20 mouse cellular contexts compared by ENCODE assay signal in the genomic region with DNA sequence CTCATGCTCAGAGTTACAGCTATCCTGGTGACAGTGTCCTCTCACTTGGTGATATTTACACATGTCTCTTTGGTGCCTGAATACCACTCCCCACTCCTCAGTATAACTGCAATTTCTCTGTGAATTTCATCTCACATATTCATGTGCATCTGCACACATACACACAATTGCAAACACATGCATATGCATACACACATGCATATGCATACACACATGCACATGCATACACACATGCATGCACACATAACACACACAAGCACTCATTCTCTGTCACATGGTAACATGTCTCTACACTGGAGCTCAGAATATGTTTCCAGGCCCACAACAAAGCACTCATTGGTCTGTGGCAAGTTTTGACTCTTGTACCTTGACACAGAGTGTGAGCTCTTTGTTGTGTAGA. TPM values are rescaled to one million over a fixed set of nuclear protein-coding genes. Genes with fewer than 3 reads are reported as not detected.
DNase-seq lines count a peak whose midpoint lies in the region; ATAC-seq lines count a peak whose summit lies in the region.
"Had no signal": no experiment of that assay in that cellular context is flagged by ENCODE, and none has a peak within 500 bp of the region (broad histone marks: within the 10 kb centered on the region; RNA-seq: fewer than 3 reads in every experiment).

No protein-coding gene starts in this region.

- peaks cover 20% of the 10 kb centered on the region for H3K4me1 ChIP-seq in forebrain, embryonic 16.5 days (replicated peaks; ENCODE audit: control insufficient read depth, insufficient read depth, low read length)
- peaks cover 30% of the 10 kb centered on the region for H3K4me1 ChIP-seq in forebrain, embryonic 12.5 days
- peaks cover 36% of the 10 kb centered on the region for H3K4me1 ChIP-seq in midbrain, embryonic 12.5 days
- H3K4me1 ChIP-seq in midbrain, embryonic 11.5 days (ENCODE audit: control insufficient read depth, insufficient read depth, low read length): peaks cover 21% of the 10 kb centered on the region
- H3K4me1 ChIP-seq in midbrain, embryonic 14.5 days (ENCODE audit: control insufficient read depth, insufficient read depth, low read length): peaks cover 25% of the 10 kb centered on the region
- H3K4me1 ChIP-seq in midbrain, embryonic 10.5 days: peaks cover 37% of the 10 kb centered on the region
- H3K4me1 ChIP-seq: embryonic facial prominence, embryonic 13.5 days; embryonic facial prominence, embryonic 15.5 days had no signal

- no peaks in the 10 kb centered on the region for H3K27me3 ChIP-seq in forebrain, embryonic 16.5 days (replicated peaks; ENCODE audit: control insufficient read depth, insufficient read depth, low read length)
- no peaks in the 10 kb centered on the region for H3K27me3 ChIP-seq in forebrain, embryonic 12.5 days
- no peaks in the 10 kb centered on the region for H3K27me3 ChIP-seq in midbrain, embryonic 12.5 days
- H3K27me3 ChIP-seq in midbrain, embryonic 11.5 days (ENCODE audit: control insufficient read depth, insufficient read depth, low read length): no peaks in the 10 kb centered on the region
- no peaks in the 10 kb centered on the region for H3K27me3 ChIP-seq in midbrain, embryonic 14.5 days (ENCODE audit: control insufficient read depth, insufficient read depth, low read length)
- no peaks in the 10 kb centered on the region for H3K27me3 ChIP-seq in midbrain, embryonic 10.5 days (ENCODE audit: low read depth, poor library complexity, severe bottlenecking)
- H3K27me3 ChIP-seq: embryonic facial prominence, embryonic 13.5 days; embryonic facial prominence, embryonic 15.5 days; forebrain, embryonic 13.5 days had no signal

- H3K9me3 ChIP-seq in forebrain, embryonic 16.5 days (ENCODE audit: control insufficient read depth, low read length): peaks cover 9% of the 10 kb centered on the region
- peaks cover 9% of the 10 kb centered on the region; the same call in 1 of the 2 replicates for H3K9me3 ChIP-seq in forebrain, embryonic 12.5 days
- H3K9me3 ChIP-seq in midbrain, embryonic 12.5 days: 0 out of 2 replicates have a peak, but pooled peaks cover 8% of the 10 kb centered on the region
- H3K9me3 ChIP-seq in midbrain, embryonic 11.5 days (ENCODE audit: control insufficient read depth, low read length): peaks cover 7% of the 10 kb centered on the region; the same call in 1 of the 2 replicates
- peaks cover 8% of the 10 kb centered on the region; the same call in 1 of the 2 replicates for H3K9me3 ChIP-seq in midbrain, embryonic 14.5 days (ENCODE audit: control insufficient read depth, low read length)
- H3K9me3 ChIP-seq in midbrain, embryonic 10.5 days (replicated peaks): peaks cover 15% of the 10 kb centered on the region
- H3K9me3 ChIP-seq: embryonic facial prominence, embryonic 15.5 days had no signal

- H3K27ac ChIP-seq in forebrain, embryonic 16.5 days (ENCODE audit: low read length): peak overlapping the region; percentile 62
- H3K27ac ChIP-seq in forebrain, embryonic 12.5 days: no peak overlapping the region
- H3K27ac ChIP-seq in midbrain, embryonic 12.5 days (replicated peaks): peak overlapping the region; percentile 67; the same call in 1 of the 2 replicates
- no peak overlapping the region for H3K27ac ChIP-seq in midbrain, embryonic 11.5 days (ENCODE audit: low read depth, low read length)
- H3K27ac ChIP-seq in midbrain, embryonic 14.5 days (replicated peaks; ENCODE audit: low read depth, low read length): 0 out of 2 replicates have a peak overlapping the region, but pooled peaks have one; percentile 28
- no peak overlapping the region; the same call in 1 of the 2 replicates for H3K27ac ChIP-seq in midbrain, embryonic 10.5 days (replicated peaks)
- H3K27ac ChIP-seq: embryonic facial prominence, embryonic 13.5 days; embryonic facial prominence, embryonic 15.5 days; forebrain, embryonic 13.5 days had no signal

- DNase-seq in midbrain, embryonic 11.5 days (ENCODE audit: low spot score, missing footprints): no peak
- no peak for DNase-seq in midbrain, embryonic 14.5 days
- no peak for DNase-seq in midbrain, embryonic 10.5 days (ENCODE audit: low spot score)
- DNase-seq: adrenal gland, adult 2 months; adrenal gland, postnatal 10 days; adrenal gland, postnatal 25 days; cerebellum, adult 11 months; cerebellum, adult 18-20 months; cerebellum, adult 8-10 months; cerebellum, adult 9-11 months; cerebellum, postnatal 14 days; cerebellum, postnatal 36 days; embryo, embryonic 11 days had no signal

- peak; percentile 46 for ATAC-seq in forebrain, embryonic 16.5 days
- no peak for ATAC-seq in forebrain, embryonic 12.5 days (ENCODE audit: low FRiP score)
- no peak for ATAC-seq in midbrain, embryonic 12.5 days (ENCODE audit: low FRiP score, low read depth)
- ATAC-seq in midbrain, embryonic 11.5 days (ENCODE audit: low FRiP score): no peak
- ATAC-seq in midbrain, embryonic 14.5 days (ENCODE audit: low FRiP score, low TSS enrichment): no peak

- no peak overlapping the region for H3K4me3 ChIP-seq in forebrain, embryonic 16.5 days (replicated peaks; ENCODE audit: low read length)
- H3K4me3 ChIP-seq in forebrain, embryonic 12.5 days (replicated peaks): no peak overlapping the region
- no peak overlapping the region for H3K4me3 ChIP-seq in midbrain, embryonic 12.5 days
- no peak overlapping the region for H3K4me3 ChIP-seq in midbrain, embryonic 11.5 days (ENCODE audit: low read depth, low read length)
- H3K4me3 ChIP-seq in midbrain, embryonic 14.5 days (replicated peaks; ENCODE audit: low read depth, low read length): no peak overlapping the region
- H3K4me3 ChIP-seq in midbrain, embryonic 10.5 days: no peak overlapping the region
- H3K4me3 ChIP-seq: embryonic facial prominence, embryonic 13.5 days; embryonic facial prominence, embryonic 15.5 days; erythroblast, embryonic 14.5 days; forebrain, embryonic 13.5 days had no signal

- H3K9ac ChIP-seq in forebrain, embryonic 16.5 days (replicated peaks; ENCODE audit: low read depth, low read length): no peak overlapping the region
- H3K9ac ChIP-seq in forebrain, embryonic 12.5 days: no peak overlapping the region
- no peak overlapping the region for H3K9ac ChIP-seq in midbrain, embryonic 12.5 days (replicated peaks)
- no peak overlapping the region for H3K9ac ChIP-seq in midbrain, embryonic 11.5 days (ENCODE audit: low read length)
- no peak overlapping the region for H3K9ac ChIP-seq in midbrain, embryonic 14.5 days (replicated peaks; ENCODE audit: low read length)
- H3K9ac ChIP-seq: embryonic facial prominence, embryonic 13.5 days; embryonic facial prominence, embryonic 15.5 days; forebrain, embryonic 13.5 days had no signal

- peaks cover 11% of the 10 kb centered on the region for H3K36me3 ChIP-seq in forebrain, embryonic 16.5 days (ENCODE audit: control insufficient read depth, insufficient read depth)
- peaks cover 17% of the 10 kb centered on the region for H3K36me3 ChIP-seq in forebrain, embryonic 12.5 days (replicated peaks)
- H3K36me3 ChIP-seq in midbrain, embryonic 12.5 days: peaks cover 33% of the 10 kb centered on the region
- H3K36me3 ChIP-seq in midbrain, embryonic 11.5 days (ENCODE audit: control insufficient read depth, insufficient read depth, low read length): peaks cover 11% of the 10 kb centered on the region; the same call in 1 of the 2 replicates
- peaks cover 3% of the 10 kb centered on the region for H3K36me3 ChIP-seq in midbrain, embryonic 14.5 days (ENCODE audit: control insufficient read depth, insufficient read depth, low read length)
- peaks cover 46% of the 10 kb centered on the region for H3K36me3 ChIP-seq in midbrain, embryonic 10.5 days
- H3K36me3 ChIP-seq: embryonic facial prominence, embryonic 13.5 days; embryonic facial prominence, embryonic 15.5 days had no signal

- H3K4me2 ChIP-seq in forebrain, embryonic 16.5 days (ENCODE audit: low read length): no peak overlapping the region
- no peak overlapping the region for H3K4me2 ChIP-seq in forebrain, embryonic 12.5 days
- H3K4me2 ChIP-seq in midbrain, embryonic 12.5 days (replicated peaks): no peak overlapping the region
- no peak overlapping the region for H3K4me2 ChIP-seq in midbrain, embryonic 11.5 days
- no peak overlapping the region for H3K4me2 ChIP-seq in midbrain, embryonic 14.5 days (ENCODE audit: low read length)
- H3K4me2 ChIP-seq: embryonic facial prominence, embryonic 13.5 days; embryonic facial prominence, embryonic 15.5 days; forebrain, embryonic 13.5 days had no signal

RNA-seq across cellular contexts. Expression of a gene that starts 39.0 kb away (rescaled TPM):
- polyA plus RNA-seq in forebrain, embryonic 16.5 days (2015; fragmentation: Nextera tagmentation; extraction: Ambion mirVana): 32.4 and 33.9 TPM in 2 replicates
- 21.6 and 22.4 TPM in 2 replicates for polyA plus RNA-seq in forebrain, embryonic 12.5 days (2016; fragmentation: Nextera tagmentation; extraction: Ambion mirVana)
- polyA plus RNA-seq in midbrain, embryonic 12.5 days (2016; fragmentation: Nextera tagmentation; extraction: Ambion mirVana): 21.8 and 24.0 TPM in 2 replicates
- 17.3 and 17.4 TPM in 2 replicates for polyA plus RNA-seq in midbrain, embryonic 11.5 days (2014; fragmentation: Nextera tagmentation; extraction: Ambion mirVana)
- polyA plus RNA-seq in midbrain, embryonic 14.5 days (2014; fragmentation: Nextera tagmentation; extraction: Ambion mirVana): 21.5 and 22.6 TPM in 2 replicates
- 10.0 and 14.6 TPM in 2 replicates for polyA plus RNA-seq in midbrain, embryonic 10.5 days (2016; fragmentation: Nextera tagmentation; extraction: Ambion mirVana)
- polyA plus RNA-seq: erythroblast, embryonic 14.5 days had no signal

Comparison
In these comparisons a context has a peak if more than half of its experiments do, and no peak if none do; other contexts are left out.
1. H3K27ac ChIP-seq: peak in forebrain, embryonic 16.5 days (single experiment), midbrain, embryonic 12.5 days (single experiment) and midbrain, embryonic 14.5 days (single experiment); none in forebrain, embryonic 12.5 days (single experiment), midbrain, embryonic 11.5 days (single experiment) and midbrain, embryonic 10.5 days (single experiment).